Mouse (Mus musculus): ENCODE measurements around the gene Zdhhc1.

The Zdhhc1 gene

GRCm38 (mm10) chr8:105441433-105441832 lies 55.3 kb downstream of the Zdhhc1 start:
- Histone ChIP-seq H3K27me3 (ENCODE audit: insufficient read depth, low read length) (0 out of 2 replicates have a peak, but pooled peaks cover 8% of the 10 kb centered on the region), H3K9me3 (ENCODE audit: low read length) (no peaks in the 10 kb centered on the region), H3K4me3 (replicated peaks; ENCODE audit: low read length) (no peak overlapping the region), H3K36me3 (ENCODE audit: insufficient read depth, low read length) (no peaks in the 10 kb centered on the region), H3K4me1 (replicated peaks; ENCODE audit: low read depth, low read length) (peaks cover 22% of the 10 kb centered on the region)
- TF ChIP-seq NANOG (IDR thresholded peaks at IDR 0.05; ENCODE audit: borderline replicate concordance, low read length) (no peak), CTCF (conservative IDR thresholded peaks at IDR 0.05; ENCODE audit: low read length) (peak; percentile 88), POU5F1 (IDR thresholded peaks at IDR 0.05; ENCODE audit: borderline replicate concordance, low read length) (no peak)

- Histone ChIP-seq H3K4me3 (replicated peaks; ENCODE audit: low read length) (no peak overlapping the region), H3K4me1 (replicated peaks; ENCODE audit: low read depth, low read length) (peaks cover 17% of the 10 kb centered on the region), H3K27me3 (ENCODE audit: insufficient read depth, low read length) (0 out of 2 replicates have a peak, but pooled peaks cover 11% of the 10 kb centered on the region), H3K9me3 (ENCODE audit: low read length) (no peaks in the 10 kb centered on the region), H3K36me3 (ENCODE audit: insufficient read depth, low read length) (no peaks in the 10 kb centered on the region)
- TF ChIP-seq NANOG (IDR thresholded peaks at IDR 0.05; ENCODE audit: borderline replicate concordance, low read length) (no peak), POU5F1 (IDR thresholded peaks at IDR 0.05; ENCODE audit: borderline replicate concordance, low read length) (no peak), CTCF (conservative IDR thresholded peaks at IDR 0.05; ENCODE audit: low read length) (peak; percentile 85)
Measured at GRCm38 (mm10) chr8:105438865-105439264, 57.8 kb downstream of the Zdhhc1 start.

GRCm38 (mm10) chr8:105437078-105437748 lies 59.5 kb downstream of the Zdhhc1 start:
- Histone ChIP-seq H3K36me3 (ENCODE audit: insufficient read depth, low read length) (no peaks in the 10 kb centered on the region), H3K4me1 (replicated peaks; ENCODE audit: low read depth, low read length) (peaks cover 33% of the 10 kb centered on the region), H3K27me3 (ENCODE audit: insufficient read depth, low read length) (0 out of 2 replicates have a peak, but pooled peaks cover 8% of the 10 kb centered on the region), H3K4me3 (replicated peaks; ENCODE audit: low read length) (no peak overlapping the region), H3K9me3 (ENCODE audit: low read length) (no peaks in the 10 kb centered on the region)
- TF ChIP-seq POU5F1 (IDR thresholded peaks at IDR 0.05; ENCODE audit: borderline replicate concordance, low read length) (no peak), CTCF (conservative IDR thresholded peaks at IDR 0.05; ENCODE audit: low read length) (no peak), NANOG (IDR thresholded peaks at IDR 0.05; ENCODE audit: borderline replicate concordance, low read length) (no peak)

- Histone ChIP-seq H3K4me3 (replicated peaks; ENCODE audit: low read length) (no peak overlapping the region), H3K36me3 (ENCODE audit: insufficient read depth, low read length) (no peaks in the 10 kb centered on the region), H3K27me3 (ENCODE audit: insufficient read depth, low read length) (0 out of 2 replicates have a peak, but pooled peaks cover 8% of the 10 kb centered on the region), H3K9me3 (ENCODE audit: low read length) (no peaks in the 10 kb centered on the region), H3K4me1 (replicated peaks; ENCODE audit: low read depth, low read length) (peaks cover 33% of the 10 kb centered on the region)
- no peak for TF ChIP-seq CTCF (conservative IDR thresholded peaks at IDR 0.05; ENCODE audit: low read length)
- no peak for TF ChIP-seq POU5F1 (IDR thresholded peaks at IDR 0.05; ENCODE audit: borderline replicate concordance, low read length)
- TF ChIP-seq NANOG (IDR thresholded peaks at IDR 0.05; ENCODE audit: borderline replicate concordance, low read length) = no peak
Measured at GRCm38 (mm10) chr8:105436218-105436617, 60.5 kb downstream of the Zdhhc1 start.

- TF ChIP-seq CTCF (conservative IDR thresholded peaks at IDR 0.05; ENCODE audit: low read length) (no peak), NANOG (IDR thresholded peaks at IDR 0.05; ENCODE audit: borderline replicate concordance, low read length) (no peak), POU5F1 (IDR thresholded peaks at IDR 0.05; ENCODE audit: borderline replicate concordance, low read length) (no peak)
Measured at GRCm38 (mm10) chr8:105434136-105434535, 62.6 kb downstream of the Zdhhc1 start.

DNA sequence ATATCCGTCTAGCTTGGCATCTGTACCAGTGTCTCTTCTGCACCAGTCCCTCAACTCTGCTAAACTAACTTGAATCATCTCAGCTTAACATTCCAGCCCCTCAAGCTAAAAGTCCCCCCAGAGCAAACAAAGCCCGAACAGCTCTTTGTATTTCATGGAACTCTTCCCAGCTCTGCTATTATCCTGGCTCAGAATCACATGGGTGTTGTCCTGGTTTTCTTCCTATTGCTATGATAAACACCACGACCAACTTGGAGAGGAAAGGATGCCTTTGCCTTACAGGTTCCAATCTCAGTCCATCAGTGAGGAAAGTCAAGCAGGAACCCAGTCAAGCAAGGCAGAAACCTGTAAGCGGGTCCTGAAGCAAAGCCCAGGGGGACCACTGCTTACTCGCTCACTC lies 63.2 kb downstream of the Zdhhc1 start:
- H3K27me3 ChIP-seq (ENCODE audit: insufficient read depth, low read length) = 0 out of 2 replicates have a peak, but pooled peaks cover 4% of the 10 kb centered on the region
- no peaks in the 10 kb centered on the region for H3K9me3 ChIP-seq (ENCODE audit: low read length)
- no peaks in the 10 kb centered on the region for H3K36me3 ChIP-seq (ENCODE audit: insufficient read depth, low read length)
- H3K4me1 ChIP-seq (replicated peaks; ENCODE audit: low read depth, low read length) = peaks cover 38% of the 10 kb centered on the region
- H3K4me3 ChIP-seq (replicated peaks; ENCODE audit: low read length) = no peak overlapping the region
- TF ChIP-seq CTCF (conservative IDR thresholded peaks at IDR 0.05; ENCODE audit: low read length) = no peak
- TF ChIP-seq POU5F1 (IDR thresholded peaks at IDR 0.05; ENCODE audit: borderline replicate concordance, low read length) = no peak
- no peak for TF ChIP-seq NANOG (IDR thresholded peaks at IDR 0.05; ENCODE audit: borderline replicate concordance, low read length)

More at GRCm38 (mm10) chr8:105434136-105434535, 62.6 kb downstream of the Zdhhc1 start:
- H3K9me3 ChIP-seq (ENCODE audit: low read length) = no peaks in the 10 kb centered on the region
- H3K27me3 ChIP-seq (ENCODE audit: insufficient read depth, low read length) = 0 out of 2 replicates have a peak, but pooled peaks cover 4% of the 10 kb centered on the region
- no peak overlapping the region for H3K4me3 ChIP-seq (replicated peaks; ENCODE audit: low read length)
- no peaks in the 10 kb centered on the region for H3K36me3 ChIP-seq (ENCODE audit: insufficient read depth, low read length)
- peaks cover 38% of the 10 kb centered on the region for H3K4me1 ChIP-seq (replicated peaks; ENCODE audit: low read depth, low read length)

DNA sequence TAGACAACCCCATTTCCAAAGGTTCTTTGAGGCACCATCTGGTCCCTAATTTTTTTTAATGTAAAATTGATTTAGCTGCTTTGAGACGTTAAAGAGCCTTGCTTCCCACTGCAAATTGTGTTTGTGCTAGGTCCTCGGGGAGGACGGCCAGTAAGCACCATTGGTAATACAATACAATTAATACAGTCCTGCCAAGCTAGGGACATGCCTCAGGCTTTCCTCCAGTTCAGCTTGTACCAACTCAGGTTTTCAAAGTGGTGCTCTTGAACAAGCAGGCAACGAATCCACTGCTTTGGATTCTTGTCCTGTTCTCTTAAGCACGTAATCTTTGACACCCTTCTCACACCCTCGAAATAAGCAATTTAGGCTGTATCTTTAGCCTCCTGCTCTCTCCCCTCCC lies 63.7 kb downstream of the Zdhhc1 start:
- Histone ChIP-seq H3K9me3 (ENCODE audit: low read length) (no peaks in the 10 kb centered on the region), H3K27me3 (ENCODE audit: insufficient read depth, low read length) (0 out of 2 replicates have a peak, but pooled peaks cover 4% of the 10 kb centered on the region), H3K4me3 (replicated peaks; ENCODE audit: low read length) (no peak overlapping the region), H3K36me3 (ENCODE audit: insufficient read depth, low read length) (no peaks in the 10 kb centered on the region), H3K4me1 (replicated peaks; ENCODE audit: low read depth, low read length) (peaks cover 38% of the 10 kb centered on the region)
- TF ChIP-seq CTCF (conservative IDR thresholded peaks at IDR 0.05; ENCODE audit: low read length) = no peak

DNA sequence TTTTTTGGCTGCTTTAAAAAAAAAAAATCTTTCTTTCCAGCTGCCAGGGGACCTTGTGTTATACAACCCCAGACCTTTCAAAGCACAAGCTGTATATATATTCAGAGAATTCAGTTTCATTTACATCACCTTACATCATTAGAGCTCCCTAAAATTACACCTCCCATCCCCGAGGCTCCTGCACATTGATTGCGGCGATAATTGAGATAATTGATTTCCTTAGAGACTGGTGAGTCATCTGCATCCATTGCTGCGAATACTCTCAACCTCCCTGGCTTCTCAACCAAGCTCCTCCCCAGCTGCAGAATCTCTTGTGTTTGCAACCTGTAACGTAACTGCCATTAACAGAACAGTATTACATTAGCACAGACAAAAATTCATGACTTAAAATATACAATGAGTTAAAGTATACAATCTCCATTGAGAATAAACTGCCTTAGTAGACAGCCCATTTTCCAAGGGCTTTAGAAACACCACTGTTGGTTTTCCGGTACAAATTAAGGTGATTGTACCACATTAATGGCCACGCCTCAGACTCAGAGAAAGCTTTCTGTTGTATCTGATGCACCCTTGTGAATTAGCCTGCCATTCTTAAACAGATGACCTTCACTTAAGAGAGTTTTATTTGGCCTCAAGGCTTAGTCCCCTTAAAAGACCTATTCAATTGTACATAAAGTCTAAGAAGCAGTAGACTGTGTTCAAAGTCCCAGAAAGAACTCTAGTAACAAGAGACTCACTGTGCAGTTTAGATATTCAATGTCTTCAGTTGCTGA lies 64.8 kb downstream of the Zdhhc1 start:
- no peak for TF ChIP-seq CTCF (conservative IDR thresholded peaks at IDR 0.05; ENCODE audit: low read length)
- peak; percentile 30; the same call in 1 of the 2 replicates for TF ChIP-seq NANOG (IDR thresholded peaks at IDR 0.05; ENCODE audit: borderline replicate concordance, low read length)

More for the DNA sequence above, 64.8 kb downstream of the Zdhhc1 start:
- Histone ChIP-seq H3K4me3 (replicated peaks; ENCODE audit: low read length) (no peak overlapping the region), H3K9me3 (ENCODE audit: low read length) (no peaks in the 10 kb centered on the region), H3K36me3 (ENCODE audit: insufficient read depth, low read length) (no peaks in the 10 kb centered on the region), H3K4me1 (replicated peaks; ENCODE audit: low read depth, low read length) (peaks cover 38% of the 10 kb centered on the region), H3K27me3 (ENCODE audit: insufficient read depth, low read length) (0 out of 2 replicates have a peak, but pooled peaks cover 4% of the 10 kb centered on the region)

Data from E14TG2a.4 (cell line).